In the genomic region with DNA sequence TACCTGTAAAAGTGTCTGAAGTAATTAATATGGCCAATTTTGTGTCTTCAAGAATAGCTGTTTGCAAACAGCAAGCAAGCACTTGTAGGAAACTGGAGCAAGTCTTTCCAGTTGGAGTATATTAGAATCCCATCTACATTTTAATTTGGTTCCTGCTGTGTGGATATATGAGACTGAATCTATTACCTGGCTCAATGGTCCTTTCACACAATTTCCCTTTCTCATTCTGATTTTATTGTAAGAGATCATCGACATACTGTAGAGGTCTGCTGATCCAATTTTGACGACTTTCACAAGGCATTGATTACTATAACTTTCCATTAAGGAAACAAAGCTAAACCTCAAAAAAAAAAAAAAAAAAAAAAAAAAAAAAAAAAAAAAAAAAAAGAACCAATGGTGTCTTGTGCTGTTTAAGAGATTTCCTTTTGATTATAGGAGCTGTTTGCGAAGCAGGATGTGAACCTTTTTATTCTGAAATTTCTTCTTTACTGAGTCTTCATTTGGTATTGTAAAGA, we compare ENCODE assay signal across 27 mouse cellular contexts.
A peak's percentile ranks its signal among the peaks of the same experiment; 100 is the strongest.
DNase-seq lines count a peak whose midpoint lies in the region; ATAC-seq and TF ChIP-seq lines count a peak whose summit lies in the region.
"Had no signal": no experiment of that assay in that cellular context is flagged by ENCODE, and none has a peak within 500 bp of the region (broad histone marks: within the 10 kb centered on the region; RNA-seq: fewer than 3 reads in every experiment).

No protein-coding gene starts in this region.

- no peak for DNase-seq in hindbrain, embryonic 10.5 days (ENCODE audit: low spot score)
- DNase-seq in ES-E14 (ENCODE audit: low read depth, low spot score) = no peak
- DNase-seq in layer of hippocampus, postnatal 36 days = no peak
- no peak for DNase-seq in left cerebral cortex, adult 2 months (ENCODE audit: extremely low spot score in 1 of 2, low spot score in 2 of 2)
- DNase-seq: adrenal gland, adult 8-10 months; adrenal gland, postnatal 25 days; cerebellum, adult 11 months; cerebellum, adult 2 months; cerebellum, adult 9-11 months; cerebellum, postnatal 25 days; forebrain, postnatal 0 days; gastrocnemius, adult 2 months; gastrocnemius, postnatal 14 days; heart, adult 18-20 months; heart, postnatal 10 days; heart, postnatal 36 days had no signal

- peak; percentile 43; the same call in 1 of the 2 replicates for ATAC-seq in hindbrain, embryonic 13.5 days (ENCODE audit: low FRiP score)
- peak; percentile 50; the same call in 1 of the 2 replicates for ATAC-seq in neural tube, embryonic 13.5 days (ENCODE audit: low read depth)
- no peak for ATAC-seq in neural tube, embryonic 15.5 days (ENCODE audit: low FRiP score)
- ATAC-seq: activated CD4-positive, CD25-positive, alpha-beta regulatory T cell, adult 4 months; forebrain, embryonic 14.5 days; forebrain, postnatal 0 days; hindbrain, postnatal 0 days; inflammation-experienced regulatory T-cells, adult 6 months had no signal

- in situ Hi-C loops in ES-E14 (cut with MboI; ENCODE audit: low sequenced_read_pairs in 2 of 2, unreplicated experiment in 2 of 2) = no loop called here

- no peak for TF ChIP-seq CTCF in left cerebral cortex, adult 2 months (IDR thresholded peaks at IDR 0.05)

- H3K9ac ChIP-seq in hindbrain, embryonic 13.5 days = no peak overlapping the region
- H3K9ac ChIP-seq in neural tube, embryonic 13.5 days = no peak overlapping the region
- H3K9ac ChIP-seq in neural tube, embryonic 15.5 days (replicated peaks) = no peak overlapping the region
- no peak overlapping the region for H3K9ac ChIP-seq in ES-E14 (ENCODE audit: insufficient read depth, low read depth, low read length, poor library complexity, severe bottlenecking)
- H3K9ac ChIP-seq: embryonic facial prominence, embryonic 12.5 days; embryonic facial prominence, embryonic 15.5 days; forebrain, postnatal 0 days; heart, embryonic 12.5 days; heart, embryonic 15.5 days had no signal

- no peaks in the 10 kb centered on the region for H3K9me3 ChIP-seq in hindbrain, embryonic 13.5 days
- H3K9me3 ChIP-seq in hindbrain, embryonic 10.5 days = no peaks in the 10 kb centered on the region
- no peaks in the 10 kb centered on the region for H3K9me3 ChIP-seq in neural tube, embryonic 13.5 days
- H3K9me3 ChIP-seq in neural tube, embryonic 15.5 days (replicated peaks) = no peaks in the 10 kb centered on the region
- H3K9me3 ChIP-seq in ES-E14 (ENCODE audit: control insufficient read depth, insufficient read depth, low read depth, low read length) = no peaks in the 10 kb centered on the region
- H3K9me3 ChIP-seq: embryonic facial prominence, embryonic 12.5 days; embryonic facial prominence, embryonic 15.5 days; heart, embryonic 12.5 days; heart, embryonic 15.5 days had no signal

- no peak overlapping the region for H3K4me2 ChIP-seq in hindbrain, embryonic 13.5 days
- no peak overlapping the region for H3K4me2 ChIP-seq in neural tube, embryonic 13.5 days
- no peak overlapping the region for H3K4me2 ChIP-seq in neural tube, embryonic 15.5 days
- H3K4me2 ChIP-seq: embryonic facial prominence, embryonic 12.5 days; embryonic facial prominence, embryonic 15.5 days; heart, embryonic 12.5 days; heart, embryonic 15.5 days had no signal

- no peaks in the 10 kb centered on the region for H3K27me3 ChIP-seq in hindbrain, embryonic 13.5 days
- no peaks in the 10 kb centered on the region for H3K27me3 ChIP-seq in hindbrain, embryonic 10.5 days (ENCODE audit: insufficient read depth, poor library complexity, severe bottlenecking)
- no peaks in the 10 kb centered on the region for H3K27me3 ChIP-seq in neural tube, embryonic 13.5 days
- no peaks in the 10 kb centered on the region for H3K27me3 ChIP-seq in neural tube, embryonic 15.5 days (replicated peaks)
- H3K27me3 ChIP-seq: embryonic facial prominence, embryonic 12.5 days; embryonic facial prominence, embryonic 15.5 days; heart, embryonic 12.5 days; heart, embryonic 15.5 days had no signal

- no peak overlapping the region for H3K27ac ChIP-seq in hindbrain, embryonic 13.5 days
- no peak overlapping the region for H3K27ac ChIP-seq in hindbrain, embryonic 10.5 days
- no peak overlapping the region for H3K27ac ChIP-seq in neural tube, embryonic 13.5 days (replicated peaks)
- H3K27ac ChIP-seq in neural tube, embryonic 15.5 days (replicated peaks) = no peak overlapping the region
- H3K27ac ChIP-seq in ES-E14 (ENCODE audit: insufficient read depth, low read depth, low read length, poor library complexity, severe bottlenecking) = no peak overlapping the region
- H3K27ac ChIP-seq in left cerebral cortex, adult 2 months = no peak overlapping the region
- H3K27ac ChIP-seq: embryonic facial prominence, embryonic 12.5 days; embryonic facial prominence, embryonic 15.5 days; gastrocnemius, adult 2 months; heart, embryonic 15.5 days; hindbrain, postnatal 0 days had no signal

- H3K4me3 ChIP-seq in hindbrain, embryonic 13.5 days = no peak overlapping the region
- H3K4me3 ChIP-seq in hindbrain, embryonic 10.5 days = no peak overlapping the region
- no peak overlapping the region for H3K4me3 ChIP-seq in neural tube, embryonic 13.5 days
- H3K4me3 ChIP-seq in neural tube, embryonic 15.5 days (replicated peaks) = no peak overlapping the region
- no peak overlapping the region for H3K4me3 ChIP-seq in ES-E14 (ENCODE audit: insufficient read depth in 1 of 2, low read depth in 1 of 2, low read length in 2 of 2, poor library complexity in 1 of 2, severe bottlenecking in 1 of 2)
- no peak overlapping the region for H3K4me3 ChIP-seq in left cerebral cortex, adult 2 months
- H3K4me3 ChIP-seq: embryonic facial prominence, embryonic 12.5 days; embryonic facial prominence, embryonic 15.5 days; gastrocnemius, adult 2 months; heart, embryonic 12.5 days; heart, embryonic 15.5 days had no signal

- H3K36me3 ChIP-seq in hindbrain, embryonic 13.5 days = no peaks in the 10 kb centered on the region
- no peaks in the 10 kb centered on the region for H3K36me3 ChIP-seq in hindbrain, embryonic 10.5 days
- H3K36me3 ChIP-seq in neural tube, embryonic 13.5 days = no peaks in the 10 kb centered on the region
- no peaks in the 10 kb centered on the region for H3K36me3 ChIP-seq in neural tube, embryonic 15.5 days
- no peaks in the 10 kb centered on the region for H3K36me3 ChIP-seq in ES-E14 (ENCODE audit: control insufficient read depth, insufficient read depth, low read length, poor library complexity, severe bottlenecking)
- H3K36me3 ChIP-seq: embryonic facial prominence, embryonic 12.5 days; embryonic facial prominence, embryonic 15.5 days; heart, embryonic 12.5 days; heart, embryonic 15.5 days had no signal

- WGBS in hindbrain, embryonic 13.5 days = 56% methylated on average over 3 of the region's 3 CpGs
- WGBS in hindbrain, embryonic 10.5 days = 69% methylated on average over 3 of the region's 3 CpGs
- WGBS in neural tube, embryonic 13.5 days = 53% methylated on average over 3 of the region's 3 CpGs
- 45% methylated on average over 3 of the region's 3 CpGs for WGBS in neural tube, embryonic 15.5 days

- no peaks in the 10 kb centered on the region for H3K4me1 ChIP-seq in hindbrain, embryonic 13.5 days (replicated peaks)
- H3K4me1 ChIP-seq in hindbrain, embryonic 10.5 days (replicated peaks) = no peaks in the 10 kb centered on the region
- H3K4me1 ChIP-seq in neural tube, embryonic 13.5 days (replicated peaks) = no peaks in the 10 kb centered on the region; the same call in 1 of the 2 replicates
- H3K4me1 ChIP-seq in neural tube, embryonic 15.5 days = 0 out of 2 replicates have a peak, but pooled peaks cover 2% of the 10 kb centered on the region
- no peaks in the 10 kb centered on the region for H3K4me1 ChIP-seq in ES-E14 (ENCODE audit: control insufficient read depth in 2 of 2, insufficient read depth in 2 of 2, low read length in 2 of 2, poor library complexity in 1 of 2)
- H3K4me1 ChIP-seq: embryonic facial prominence, embryonic 12.5 days; embryonic facial prominence, embryonic 15.5 days; heart, embryonic 12.5 days; heart, embryonic 15.5 days had no signal

- intact Hi-C loops in left cerebral cortex, adult 2 months (cut with DNase I) = no loop called here

TF ChIP-seq in ES-E14, 5 proteins besides CTCF, POLR2A, EP300 and RAD21:
- TF ChIP-seq ZC3H11A (IDR thresholded peaks at IDR 0.05; ENCODE audit: borderline replicate concordance, low read depth, low read length) (no peak), MAFK (IDR thresholded peaks at IDR 0.05; ENCODE audit: insufficient read depth, low read depth, low read length) (no peak), ZNF384 (IDR thresholded peaks at IDR 0.05; ENCODE audit: low read depth, low read length) (peak; percentile 70), CHD2 (IDR thresholded peaks at IDR 0.05; ENCODE audit: low read depth, low read length) (no peak), HCFC1 (IDR thresholded peaks at IDR 0.05; ENCODE audit: borderline replicate concordance, insufficient read depth, low read length) (no peak)
TF ChIP-seq in ES-E14: peak in this region for 1.
